Mouse (Mus musculus) megakaryocyte-erythroid progenitor cell, adult 5-6 weeks (primary cell): Measurements from ENCODE around the gene Rassf7. TPM values are rescaled to one million over a fixed set of nuclear protein-coding genes. Genes with fewer than 3 reads are reported as not detected.

ENCODE experiments used
- ATAC-seq: replicated peaks from 2 replicates; pipeline ENCODE4 v1.8.0; 2016; ENCODE audit warnings: mild to moderate bottlenecking, inconsistent platforms; ENCODE audit not compliant: severe bottlenecking, poor library complexity, low FRiP score, low TSS enrichment
- total RNA-seq, 2 experiments: library from RNA; stranded (forward) in 1 of 2; stranded (reverse) in 1 of 2; fragments of 200-1000, 215-1000 nt in 1 of 2; fragments of >200 nt in 1 of 2; fragmentation: Nextera tagmentation in 1 of 2; gene quantifications; 2 replicates each; pipeline ENCODE4 v1.2.3; 2014 to 2017

The Rassf7 gene
- total RNA-seq, 2 experiments from 2014 or later = 3.4 to 6.4 TPM

DNA sequence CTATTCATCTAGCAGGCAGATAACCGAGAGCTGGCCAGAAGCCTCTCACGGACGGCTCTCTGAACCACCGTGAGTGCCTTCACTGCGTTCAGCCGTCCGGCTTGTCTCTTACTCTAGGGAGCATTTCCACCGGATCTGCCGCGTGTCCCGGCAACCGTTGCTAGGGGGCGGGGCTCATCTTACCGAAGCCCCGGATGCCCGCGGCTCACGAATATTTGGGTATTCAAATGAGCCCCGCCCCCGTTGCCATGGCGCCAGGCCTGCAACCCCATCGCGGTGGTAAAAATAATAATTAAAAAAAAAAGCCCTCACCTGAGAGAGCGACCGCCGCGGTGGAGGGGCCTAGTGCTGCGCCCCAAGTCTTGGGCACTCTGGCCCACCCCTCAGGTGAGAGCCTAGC lies 20.8 kb upstream of the Rassf7 start:
- ATAC-seq = peak; percentile 55

DNA sequence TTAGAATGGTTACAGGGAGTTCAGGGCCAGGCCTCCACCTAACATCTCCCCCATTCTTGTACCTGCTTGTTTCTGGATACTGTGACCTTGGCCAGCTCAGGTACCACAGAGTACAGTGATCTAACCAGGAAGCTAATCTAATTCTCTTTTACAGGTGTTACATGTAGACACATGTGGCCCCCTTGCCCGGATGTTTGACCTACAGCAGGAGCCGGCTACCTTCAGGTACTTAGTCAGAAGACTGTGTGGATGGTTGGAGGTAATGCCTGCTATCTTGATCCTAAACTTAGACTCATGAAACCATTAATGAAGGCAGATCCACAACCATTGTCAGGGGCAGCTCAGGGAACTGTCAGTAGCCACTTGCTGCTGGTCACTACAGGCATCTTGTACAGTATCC lies 19.9 kb upstream of the Rassf7 start:
- ATAC-seq = no peak

- no peak for ATAC-seq
These were observed 18.9 kb upstream of the Rassf7 start for GRCm38 (mm10) chr7:141196619-141197282.

DNA sequence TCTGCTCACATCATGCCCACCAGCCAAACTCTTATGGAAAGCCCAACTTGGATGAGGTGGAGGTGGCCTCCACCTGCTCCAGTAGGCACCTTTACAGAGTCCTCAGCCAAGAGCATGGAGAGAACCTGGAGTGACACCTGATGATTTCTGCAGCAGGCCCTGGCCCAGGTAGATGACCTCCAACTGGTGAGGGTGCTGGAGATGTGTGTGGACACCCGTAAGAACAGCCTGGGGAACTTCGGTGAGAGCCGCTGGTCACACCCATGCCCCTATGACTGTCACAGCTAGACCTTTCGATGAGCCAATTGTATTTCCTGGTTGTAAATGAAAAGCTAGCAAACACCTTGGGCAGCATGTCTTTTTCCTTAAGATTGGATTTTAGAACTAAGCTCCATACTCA lies 17.5 kb upstream of the Rassf7 start:
- no peak for ATAC-seq

- ATAC-seq = no peak
These were observed 11.1 kb upstream of the Rassf7 start for GRCm38 (mm10) chr7:141204546-141204945.

GRCm38 (mm10) chr7:141205504-141205903 lies 10.2 kb upstream of the Rassf7 start:
- ATAC-seq = no peak

- 0 out of 2 replicates have a peak, but pooled peaks have one; percentile 19 for ATAC-seq
These were observed 9.3 kb upstream of the Rassf7 start for GRCm38 (mm10) chr7:141206182-141206937.

- ATAC-seq = no peak
These were observed 6.1 kb upstream of the Rassf7 start for GRCm38 (mm10) chr7:141209526-141209925.

GRCm38 (mm10) chr7:141210137-141210536 lies 5.5 kb upstream of the Rassf7 start:
- ATAC-seq = no peak

GRCm38 (mm10) chr7:141210606-141211131 lies 5.0 kb upstream of the Rassf7 start:
- no peak for ATAC-seq

DNA sequence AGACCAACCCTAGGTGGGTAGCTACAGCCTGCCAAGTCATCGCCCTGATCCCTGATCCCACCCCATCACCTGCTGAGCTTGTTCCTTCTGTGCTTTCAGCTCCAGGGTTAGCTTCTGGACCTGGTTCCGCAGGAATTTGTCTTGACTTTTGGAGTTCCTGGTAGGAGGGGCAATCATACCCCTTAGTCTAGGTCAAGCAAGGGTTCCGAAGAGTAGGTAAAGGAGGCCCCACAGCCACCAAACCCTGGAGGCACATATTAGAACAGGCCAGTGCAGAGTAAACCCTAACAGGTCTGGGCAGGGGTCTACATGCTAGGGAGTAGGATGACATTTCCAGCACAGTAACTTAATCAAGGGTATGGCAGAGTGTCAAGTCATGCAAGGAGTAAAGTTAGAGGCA lies 2.5 kb upstream of the Rassf7 start:
- no peak for ATAC-seq

DNA sequence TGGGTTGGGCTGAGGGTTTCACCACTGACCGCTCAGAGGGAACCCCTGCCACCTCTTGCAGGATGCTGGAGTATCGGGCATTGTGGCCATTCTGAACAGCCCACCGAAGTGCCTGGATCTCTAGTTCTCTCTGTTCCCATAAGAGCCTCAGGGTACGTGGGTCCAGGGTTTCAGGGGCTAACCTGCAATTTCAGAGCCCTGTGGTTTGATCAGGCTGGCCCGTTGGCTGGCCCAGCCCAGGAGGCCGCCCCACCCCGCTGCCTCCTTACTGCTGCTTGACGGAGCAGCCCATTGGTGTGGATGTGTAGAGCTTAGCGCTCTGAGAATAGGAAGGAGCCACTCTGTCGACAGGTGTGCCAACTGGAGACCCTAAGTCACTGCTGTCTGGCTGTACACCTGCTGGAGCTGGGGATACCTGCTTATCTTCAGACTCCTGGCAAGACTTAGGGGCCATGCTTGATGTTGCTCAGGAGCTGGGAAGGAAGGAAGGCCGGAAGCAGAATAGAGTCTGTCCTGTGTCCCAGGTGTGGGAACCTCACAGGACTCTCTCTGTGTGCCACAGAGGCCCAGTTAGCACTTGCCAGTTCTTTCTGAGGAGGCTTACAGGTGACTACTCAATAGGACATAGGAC lies 1.9 kb upstream of the Rassf7 start, which contains the start of gene Lmntd2:
Gene Lmntd2, minus strand, starts transcription at position 476 of the 631 bp plus-strand sequence.
- ATAC-seq = no peak

- ATAC-seq = no peak
These were observed 1.4 kb upstream of the Rassf7 start for GRCm38 (mm10) chr7:141214310-141214709.

- peak; percentile 38 for ATAC-seq
These were observed 447 bp downstream of the Rassf7 start for GRCm38 (mm10) chr7:141215880-141216733.

DNA sequence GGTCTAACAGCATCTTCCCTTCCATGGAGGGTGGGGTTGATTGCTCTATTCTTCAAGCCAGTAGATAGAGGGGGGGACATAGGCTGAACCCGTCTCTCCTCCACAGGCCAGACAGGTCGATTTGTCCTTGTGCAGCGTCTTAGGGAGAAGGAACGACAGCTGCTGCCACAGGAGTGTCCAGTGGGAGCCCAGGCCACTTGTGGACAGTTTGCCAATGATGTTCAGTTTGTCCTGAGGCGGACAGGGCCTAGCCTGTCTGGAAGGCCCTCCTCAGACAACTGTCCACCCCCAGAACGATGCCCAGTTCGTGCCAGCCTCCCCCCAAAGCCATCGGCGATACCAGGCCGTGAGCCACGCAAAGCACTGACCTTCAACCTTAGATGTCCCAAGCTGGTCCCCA lies 1.2 kb downstream of the Rassf7 start:
- no peak for ATAC-seq

DNA sequence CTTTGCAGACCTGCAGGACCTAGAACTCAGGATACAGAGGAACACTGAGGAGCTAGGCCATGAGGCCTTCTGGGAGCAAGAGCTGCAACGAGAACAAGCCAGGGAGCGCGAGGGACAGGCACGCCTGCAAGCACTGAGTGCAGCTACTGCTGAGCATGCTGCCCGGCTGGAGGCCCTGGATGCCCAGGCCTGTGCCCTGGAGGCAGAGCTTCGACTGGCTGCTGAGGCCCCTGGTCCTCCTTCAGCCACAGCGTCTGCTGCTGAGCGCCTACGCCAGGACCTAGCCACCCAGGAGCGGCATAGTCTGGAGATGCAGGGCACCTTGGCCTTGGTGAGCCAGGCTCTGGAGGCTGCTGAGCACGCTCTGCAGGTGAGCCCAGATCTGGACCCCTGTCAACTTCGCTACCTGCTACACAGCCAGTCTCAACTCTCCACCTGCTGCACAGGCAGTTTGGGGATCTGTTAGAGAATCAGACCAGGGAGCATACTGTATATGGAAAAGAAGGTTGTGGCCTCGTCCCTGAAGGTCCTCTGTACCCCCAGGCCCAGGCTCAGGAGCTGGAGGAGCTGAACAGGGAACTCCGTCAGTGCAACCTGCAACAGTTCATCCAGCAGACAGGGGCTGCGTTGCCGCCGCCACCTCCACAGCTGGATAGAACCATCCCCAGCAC lies 1.8 kb downstream of the Rassf7 start:
- ATAC-seq = no peak

GRCm38 (mm10) chr7:141218141-141218540 lies 2.5 kb downstream of the Rassf7 start:
- ATAC-seq = no peak

DNA sequence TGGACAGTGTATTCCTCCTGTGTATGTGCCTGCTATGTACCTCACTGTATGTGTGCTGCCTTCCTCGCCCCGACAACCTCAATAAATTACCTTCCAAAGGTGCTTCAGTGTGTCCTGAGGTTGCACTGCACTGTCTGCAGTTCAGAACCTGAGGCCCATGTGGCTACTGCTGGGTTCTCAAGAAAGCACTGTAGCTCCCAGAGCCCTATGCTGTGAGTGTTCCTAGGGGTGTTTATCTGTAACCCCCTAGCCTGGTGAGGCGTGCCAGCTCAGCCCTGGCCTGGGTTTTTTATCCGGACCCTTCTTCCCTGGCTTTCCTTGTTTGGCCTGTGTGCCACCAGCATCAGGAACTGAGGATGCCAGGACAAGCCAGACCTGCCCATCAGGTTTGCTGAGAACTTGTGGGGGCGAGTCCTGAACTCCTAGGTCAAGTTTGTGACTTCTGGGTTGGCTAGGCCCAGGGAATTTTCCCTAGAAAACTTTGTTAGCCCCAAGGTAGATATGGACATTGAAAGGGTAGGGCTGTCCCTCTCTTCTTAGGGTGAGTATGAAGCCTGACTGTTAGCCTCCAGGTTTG lies 3.0 kb downstream of the Rassf7 start:
- no peak for ATAC-seq
